Mouse (Mus musculus) inflammation-experienced regulatory T-cells (primary cell): ENCODE data around the gene Nepro. TPM values are rescaled to one million over a fixed set of nuclear protein-coding genes. Genes with fewer than 3 reads are reported as not detected.

ENCODE experiments used
- polyA plus RNA-seq, 2 experiments: library from polyadenylated mRNA; unstranded; fragments of 100-300 nt; shearing (Covaris generic); gene quantifications; one replicate each; pipeline ENCODE4 v1.2.1; 2017

Nepro gene
- 10 to 100 TPM; 11.1 to 11.6 TPM for polyA plus RNA-seq

GRCm38 (mm10) chr16:44724083-44724787 lies at the start of gene Nepro:
Gene Nepro (plus strand): TSS chr16:44724301.

GRCm38 (mm10) chr16:44745866-44746562 lies 21.9 kb downstream of the Nepro start, which contains the start of gene Gtpbp8:
Gene Gtpbp8 (minus strand): TSS chr16:44746363.

DNA sequence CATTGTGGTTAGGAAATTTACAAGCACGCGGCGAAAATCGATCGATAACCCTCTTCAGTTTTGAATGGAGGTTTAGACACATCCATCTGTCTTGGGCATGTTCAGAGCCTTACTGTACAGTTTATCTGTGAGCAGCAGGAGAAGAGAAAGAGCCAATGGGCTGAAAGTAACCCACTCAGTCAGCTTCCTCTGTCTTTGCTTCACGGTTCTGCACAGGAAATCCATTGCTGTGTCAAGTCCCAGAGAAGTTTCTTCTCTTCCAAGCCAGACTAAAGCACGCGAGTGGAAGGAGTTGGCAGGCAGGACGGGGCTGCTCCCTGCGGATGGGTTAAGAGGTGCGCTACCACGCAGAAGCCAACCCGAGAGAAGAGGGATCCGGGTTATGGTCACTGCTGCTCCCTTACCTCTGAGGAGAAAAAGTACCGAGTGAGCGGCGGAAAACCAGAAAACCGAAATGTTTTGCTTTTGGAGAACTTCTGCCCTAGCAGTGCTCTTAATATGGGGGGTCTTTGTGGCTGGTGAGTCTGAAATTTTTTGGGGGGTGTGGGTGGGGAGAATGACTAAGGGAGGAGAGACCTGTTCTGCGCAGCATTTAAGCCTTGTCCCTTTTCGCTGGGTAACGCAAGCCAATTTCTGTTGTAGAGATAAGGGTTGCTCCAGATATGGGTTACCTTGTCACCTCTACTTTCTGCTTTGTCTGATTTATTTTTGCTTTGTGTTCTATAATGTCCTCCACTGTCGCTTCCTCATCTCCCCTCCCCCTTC lies 41.6 kb downstream of the Nepro start, which contains the start of gene Cd200r1:
Cd200r1 (plus strand) TSS at position 182 of the 765 bp plus-strand sequence.

Other genes starting within 250 kb of the Nepro start
- gene Boc, start 165.4 kb upstream of the Nepro start, polyA plus RNA-seq = 1 to 10 TPM in 1 of 2 experiments, under 1 TPM in 1; 0.18 to 1.3 TPM
- gene Gtpbp8, start 22.1 kb downstream of the Nepro start, polyA plus RNA-seq = 10 to 100 TPM; 30.4 to 38.3 TPM
- 10 to 100 TPM; 61.2 to 72.9 TPM for gene Cd200r1, start 41.4 kb downstream of the Nepro start, polyA plus RNA-seq
- 1 to 10 TPM; 5.2 to 7.5 TPM for gene Cd200r4, start 87.4 kb downstream of the Nepro start, polyA plus RNA-seq
- gene Cd200r2, start 142.8 kb downstream of the Nepro start, polyA plus RNA-seq = 1 to 10 TPM in 1 of 2 experiments, not detected in 1; 1.1 TPM
- 1 to 10 TPM; 1.5 to 4.1 TPM for gene Cd200r3, start 219.4 kb downstream of the Nepro start, polyA plus RNA-seq